In genomic region chr14:118385529-118385932, GRCm38 (mm10) we compare ENCODE assay signal across 9 mouse cellular contexts.
DNase-seq lines count a peak whose midpoint lies in the region; ATAC-seq and TF ChIP-seq lines count a peak whose summit lies in the region.
"Had no signal": no experiment of that assay in that cellular context is flagged by ENCODE, and none has a peak within 500 bp of the region (broad histone marks: within the 10 kb centered on the region; RNA-seq: fewer than 3 reads in every experiment).

No protein-coding gene starts in this region.

- H3K36me3 ChIP-seq in lung, embryonic 16.5 days (ENCODE audit: control insufficient read depth, insufficient read depth, low read length), result no peaks in the 10 kb centered on the region
- no peaks in the 10 kb centered on the region for H3K36me3 ChIP-seq in embryonic facial prominence, embryonic 13.5 days
- H3K36me3 ChIP-seq in hindbrain, postnatal 0 days (ENCODE audit: insufficient read depth, low read length), result no peaks in the 10 kb centered on the region
- no peaks in the 10 kb centered on the region for H3K36me3 ChIP-seq in midbrain, embryonic 15.5 days (replicated peaks)

- no peak for DNase-seq in lung, postnatal 14 days
- DNase-seq in hindbrain, postnatal 0 days (ENCODE audit: low spot score), result no peak
- DNase-seq in layer of hippocampus, adult 9-11 months, result no peak
- DNase-seq in spleen, adult 18-20 months, result no peak
- no peak for DNase-seq in layer of hippocampus, postnatal 25 days (ENCODE audit: extremely low spot score in 1 of 2, low spot score in 1 of 2)
- DNase-seq: adrenal gland, adult 2 months had no signal

- H3K9me3 ChIP-seq in lung, embryonic 16.5 days (ENCODE audit: control insufficient read depth, low read length), result no peaks in the 10 kb centered on the region
- H3K9me3 ChIP-seq in embryonic facial prominence, embryonic 13.5 days, result no peaks in the 10 kb centered on the region
- no peaks in the 10 kb centered on the region for H3K9me3 ChIP-seq in hindbrain, postnatal 0 days (ENCODE audit: low read length)
- no peaks in the 10 kb centered on the region for H3K9me3 ChIP-seq in midbrain, embryonic 15.5 days

- no peak overlapping the region for H3K9ac ChIP-seq in lung, embryonic 16.5 days (ENCODE audit: low read length)
- H3K9ac ChIP-seq in embryonic facial prominence, embryonic 13.5 days, result no peak overlapping the region
- H3K9ac ChIP-seq in hindbrain, postnatal 0 days (replicated peaks; ENCODE audit: low read length), result no peak overlapping the region
- H3K9ac ChIP-seq in midbrain, embryonic 15.5 days, result no peak overlapping the region

- no peak overlapping the region for H3K27ac ChIP-seq in lung, embryonic 16.5 days (ENCODE audit: low read length)
- H3K27ac ChIP-seq in embryonic facial prominence, embryonic 13.5 days, result no peak overlapping the region
- no peak overlapping the region for H3K27ac ChIP-seq in hindbrain, postnatal 0 days
- no peak overlapping the region for H3K27ac ChIP-seq in midbrain, embryonic 15.5 days

- TF ChIP-seq CTCF in hindbrain, postnatal 0 days (IDR thresholded peaks at IDR 0.05; ENCODE audit: low read depth), result no peak

- H3K27me3 ChIP-seq in lung, embryonic 16.5 days (ENCODE audit: control insufficient read depth, insufficient read depth, low read depth, low read length), result no peaks in the 10 kb centered on the region
- H3K27me3 ChIP-seq in embryonic facial prominence, embryonic 13.5 days, result no peaks in the 10 kb centered on the region
- no peaks in the 10 kb centered on the region for H3K27me3 ChIP-seq in hindbrain, postnatal 0 days (ENCODE audit: insufficient read depth, low read length)
- 0 out of 2 replicates have a peak, but pooled peaks cover 2% of the 10 kb centered on the region for H3K27me3 ChIP-seq in midbrain, embryonic 15.5 days (replicated peaks)

- WGBS in lung, embryonic 16.5 days, result 2% methylated on average over 7 of the region's 7 CpGs
- 19% methylated on average over 7 of the region's 7 CpGs for WGBS in embryonic facial prominence, embryonic 13.5 days
- WGBS in hindbrain, postnatal 0 days, result 16% methylated on average over 7 of the region's 7 CpGs
- WGBS in midbrain, embryonic 15.5 days, result 25% methylated on average over 7 of the region's 7 CpGs

- no peak overlapping the region; the same call in 1 of the 2 replicates for H3K4me3 ChIP-seq in lung, embryonic 16.5 days (ENCODE audit: low read length)
- H3K4me3 ChIP-seq in embryonic facial prominence, embryonic 13.5 days, result peak overlapping the region; percentile 4; the same call in 1 of the 2 replicates
- no peak overlapping the region for H3K4me3 ChIP-seq in hindbrain, postnatal 0 days (ENCODE audit: low read length)
- no peak overlapping the region for H3K4me3 ChIP-seq in midbrain, embryonic 15.5 days

- peak; percentile 65 for ATAC-seq in lung, embryonic 16.5 days (ENCODE audit: low read depth)
- no peak; the same call in 1 of the 2 replicates for ATAC-seq in embryonic facial prominence, embryonic 13.5 days (ENCODE audit: insufficient number of reproducible peaks, insufficient read depth, low FRiP score, low TSS enrichment, low read depth)
- ATAC-seq in hindbrain, postnatal 0 days, result 0 out of 2 replicates have a peak, but pooled peaks have one; percentile 32
- ATAC-seq in midbrain, embryonic 15.5 days (replicated peaks), result peak; percentile 39; the same call in 1 of the 2 replicates

- H3K4me1 ChIP-seq in lung, embryonic 16.5 days (replicated peaks; ENCODE audit: control insufficient read depth, insufficient read depth, low read length), result no peaks in the 10 kb centered on the region
- 0 out of 2 replicates have a peak, but pooled peaks cover 3% of the 10 kb centered on the region for H3K4me1 ChIP-seq in embryonic facial prominence, embryonic 13.5 days
- H3K4me1 ChIP-seq in hindbrain, postnatal 0 days (ENCODE audit: insufficient read depth, low read length), result no peaks in the 10 kb centered on the region
- H3K4me1 ChIP-seq in midbrain, embryonic 15.5 days, result peaks cover 5% of the 10 kb centered on the region; the same call in 1 of the 2 replicates

- H3K4me2 ChIP-seq in lung, embryonic 16.5 days (ENCODE audit: low read depth, low read length), result peak overlapping the region; percentile 38
- peak overlapping the region; percentile 46 for H3K4me2 ChIP-seq in embryonic facial prominence, embryonic 13.5 days
- peak overlapping the region; percentile 35; the same call in 1 of the 2 replicates for H3K4me2 ChIP-seq in hindbrain, postnatal 0 days (ENCODE audit: low read depth, low read length)
- peak overlapping the region; percentile 18; the same call in 1 of the 2 replicates for H3K4me2 ChIP-seq in midbrain, embryonic 15.5 days
